Mouse (Mus musculus) NIH3T3 (cell line): ENCODE data around the gene Tpbpb.
"Not testable (repeated sequence)": the region's sequence is repeated elsewhere in the genome, so short reads cannot be mapped to it uniquely, and the experiment has no call there.

ENCODE experiments used
- DNase-seq: peaks from one replicate; pipeline ENCODE4 v3.0.0-alpha.2; 2012; ENCODE audit warnings: low read depth

Gene Tpbpb

GRCm38 (mm10) chr13:60904780-60905179 is at the start of gene Tpbpb:
Gene Tpbpb, minus strand, starts transcription at chr13:60904880.
- not testable (repeated sequence) for DNase-seq

- DNase-seq, result not testable (repeated sequence)
These were observed 37.2 kb upstream of the Tpbpb start, which contains the start of gene Tpbpa for GRCm38 (mm10) chr13:60941884-60942283. Gene Tpbpa, minus strand, starts transcription at chr13:60941984.

GRCm38 (mm10) chr13:60936500-60936901 is 31.8 kb upstream of the Tpbpb start, which contains the start of the genes Gm49391 and Ctla2a:
Gene Gm49391, minus strand, starts transcription at chr13:60936571.
Gene Ctla2a, minus strand, starts transcription at chr13:60936625.
- DNase-seq, result peak; percentile 54

- DNase-seq, result not testable (repeated sequence)
These were observed 30.8 kb upstream of the Tpbpb start, which contains the start of gene Gm49393 for GRCm38 (mm10) chr13:60935490-60935889. Gene Gm49393, minus strand, starts transcription at chr13:60935590.

- peak; percentile 64 for DNase-seq
These were observed 7.4 kb downstream of the Tpbpb start, which contains the start of gene Ctla2b for GRCm38 (mm10) chr13:60897328-60897727. Gene Ctla2b, minus strand, starts transcription at chr13:60897447.

GRCm38 (mm10) chr13:60896794-60897193 is 7.9 kb downstream of the Tpbpb start, which contains the start of gene Gm49392:
Gene Gm49392, minus strand, starts transcription at chr13:60896894.
- not testable (repeated sequence) for DNase-seq

- DNase-seq, result no peak
These were observed 9.1 kb downstream of the Tpbpb start for GRCm38 (mm10) chr13:60895406-60896160.

GRCm38 (mm10) chr13:60892301-60892700 is 12.4 kb downstream of the Tpbpb start:
- DNase-seq, result no peak

GRCm38 (mm10) chr13:60864281-60864680 is 40.4 kb downstream of the Tpbpb start, which contains the start of gene 4930486L24Rik:
Gene 4930486L24Rik, minus strand, starts transcription at chr13:60864475.
- no peak for DNase-seq
